Mouse (Mus musculus): Measurements from ENCODE around the gene Ccdc191.

The Ccdc191 gene

DNA sequence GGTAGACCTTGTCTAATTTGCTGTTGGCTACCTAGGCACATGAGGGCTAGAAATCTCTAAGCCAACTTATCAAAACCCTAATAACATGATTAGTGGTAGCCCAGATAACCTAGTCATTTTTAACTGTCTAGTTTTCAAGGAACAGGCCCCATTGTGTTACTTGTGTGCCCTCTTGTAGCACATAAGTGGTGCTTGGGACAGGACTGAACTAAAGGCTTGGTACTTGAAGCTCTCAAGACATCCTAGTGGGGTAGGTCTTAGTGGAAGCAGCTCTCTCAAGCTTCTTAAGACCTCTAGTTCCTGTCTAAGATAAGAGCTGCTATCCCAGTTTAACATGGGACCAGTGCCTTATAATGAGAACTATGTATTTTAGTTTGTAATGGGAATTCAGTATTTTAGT is 41.0 kb downstream of the Ccdc191 start:
- DNase-seq (ENCODE audit: extremely low read depth, low read depth, low spot score) = no peak

DNA sequence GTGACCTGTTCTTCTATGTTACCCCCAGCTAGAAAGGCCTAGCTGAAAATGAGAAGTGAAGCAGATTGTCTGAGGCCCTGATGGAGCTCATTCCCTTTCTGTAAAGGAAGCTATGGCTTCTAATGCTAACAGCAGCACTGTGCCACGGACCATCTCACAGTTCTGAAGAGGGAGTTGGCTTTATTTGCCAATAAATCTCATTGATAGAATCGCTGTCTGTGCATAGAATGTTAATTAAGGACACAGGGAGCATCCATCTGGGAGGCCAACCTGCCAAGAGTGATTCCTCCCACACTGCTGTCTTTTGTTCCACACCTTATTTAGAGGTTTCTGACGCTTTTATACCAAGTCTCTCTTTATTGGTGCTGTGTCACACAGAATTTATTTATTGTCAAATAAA is 41.9 kb downstream of the Ccdc191 start:
- no peak for DNase-seq (ENCODE audit: extremely low read depth, low read depth, low spot score)

DNA sequence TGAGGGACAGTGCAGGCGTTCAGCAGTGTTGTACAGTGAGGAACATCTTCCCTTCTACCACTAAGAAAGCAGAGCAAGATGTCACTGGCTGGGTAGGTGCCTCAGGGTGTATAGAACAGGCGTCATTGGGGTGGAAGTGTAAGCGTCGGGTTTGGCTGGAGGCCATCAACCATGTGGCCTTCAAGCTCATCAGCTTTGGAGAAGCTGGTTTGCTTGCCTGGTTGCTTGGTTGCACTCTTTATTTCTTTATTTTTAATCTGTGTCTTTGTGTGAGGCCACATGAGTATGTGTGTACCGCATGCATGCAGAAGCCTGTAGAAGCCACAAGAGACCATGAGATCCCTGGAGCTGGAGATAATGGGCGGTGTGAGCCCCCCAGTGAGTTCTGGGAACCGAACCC is 42.7 kb downstream of the Ccdc191 start:
- DNase-seq (ENCODE audit: extremely low read depth, low read depth, low spot score) = no peak

DNA sequence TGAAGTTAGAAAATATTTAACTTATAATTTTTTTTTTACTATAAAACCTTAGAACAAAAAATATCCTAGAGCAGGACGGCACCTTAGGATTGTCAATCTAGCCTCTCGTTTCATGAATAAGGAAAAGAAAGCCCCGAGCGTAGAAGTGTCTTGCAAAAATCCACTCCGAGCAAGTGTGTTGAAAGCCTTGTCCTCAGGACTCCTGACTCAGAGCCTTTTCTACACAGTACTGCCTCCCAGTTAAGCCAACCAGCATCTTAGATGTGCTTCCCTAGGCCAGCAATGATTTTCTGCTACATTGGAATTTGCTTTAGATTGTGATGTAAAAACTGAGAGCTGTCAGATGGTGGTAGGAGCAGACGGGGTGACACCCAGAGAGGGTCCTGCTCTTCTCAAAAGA is 43.4 kb downstream of the Ccdc191 start:
- no peak for DNase-seq (ENCODE audit: extremely low read depth, low read depth, low spot score)

DNA sequence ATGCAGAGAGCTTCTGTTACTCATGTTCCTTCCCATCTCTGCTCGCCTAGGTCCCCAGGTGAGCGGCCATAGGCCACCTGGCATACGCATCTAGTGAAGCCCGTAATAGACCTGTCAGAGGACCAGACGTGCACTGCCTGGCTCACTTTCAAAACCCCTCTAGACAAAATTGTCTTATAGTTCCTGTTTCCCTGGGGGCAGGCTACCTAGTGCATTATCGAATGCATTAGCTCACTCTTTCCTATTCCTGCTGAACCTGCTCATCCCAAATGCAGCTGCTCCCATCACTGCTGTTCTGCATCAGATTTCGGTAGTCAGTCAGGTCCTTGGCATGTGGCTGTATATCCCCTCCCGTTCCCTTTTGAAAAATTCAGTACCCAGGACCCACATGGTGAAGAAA is 45.3 kb downstream of the Ccdc191 start:
- no peak for DNase-seq (ENCODE audit: extremely low read depth, low read depth, low spot score)

DNA sequence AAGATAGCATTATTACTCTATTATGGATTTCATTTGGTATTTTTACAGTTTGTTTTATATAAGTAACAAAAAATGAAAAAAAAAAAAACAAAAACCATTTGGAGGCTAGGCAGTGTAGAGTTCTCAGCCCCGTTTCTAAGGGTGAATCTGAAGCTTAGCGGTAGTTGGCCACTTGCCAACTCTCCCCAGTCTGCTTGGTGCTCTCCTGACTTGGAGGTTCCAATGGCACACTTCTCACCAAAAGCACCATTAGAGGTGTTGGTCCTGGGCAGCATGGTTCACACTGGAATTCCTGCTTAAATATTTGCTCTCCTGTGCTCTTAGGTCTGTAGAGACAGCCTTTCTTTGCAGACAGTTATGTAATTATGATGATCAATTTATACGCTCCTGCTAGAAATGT is 45.8 kb downstream of the Ccdc191 start:
- no peak for DNase-seq (ENCODE audit: extremely low read depth, low read depth, low spot score)

DNA sequence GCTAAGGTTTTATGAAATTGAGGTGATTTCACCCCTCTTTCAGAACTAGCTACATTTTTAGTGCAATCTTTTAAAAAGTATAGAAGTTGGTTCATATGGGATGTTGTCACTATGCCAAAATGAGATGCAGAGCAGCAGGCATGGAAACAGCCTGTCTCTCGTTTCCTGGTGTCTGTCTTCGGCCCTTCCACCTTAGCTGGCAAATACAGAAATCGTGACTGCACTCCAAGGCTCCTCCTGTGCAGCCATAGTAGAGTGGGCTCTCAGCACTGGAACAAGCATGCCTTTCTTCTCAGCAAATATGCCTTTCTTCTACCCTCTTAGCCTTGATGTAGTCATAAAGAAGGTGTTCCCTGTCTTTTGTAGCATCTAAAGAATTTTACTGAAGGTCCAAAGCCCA is 46.3 kb downstream of the Ccdc191 start:
- DNase-seq (ENCODE audit: extremely low read depth, low read depth, low spot score) = no peak

DNA sequence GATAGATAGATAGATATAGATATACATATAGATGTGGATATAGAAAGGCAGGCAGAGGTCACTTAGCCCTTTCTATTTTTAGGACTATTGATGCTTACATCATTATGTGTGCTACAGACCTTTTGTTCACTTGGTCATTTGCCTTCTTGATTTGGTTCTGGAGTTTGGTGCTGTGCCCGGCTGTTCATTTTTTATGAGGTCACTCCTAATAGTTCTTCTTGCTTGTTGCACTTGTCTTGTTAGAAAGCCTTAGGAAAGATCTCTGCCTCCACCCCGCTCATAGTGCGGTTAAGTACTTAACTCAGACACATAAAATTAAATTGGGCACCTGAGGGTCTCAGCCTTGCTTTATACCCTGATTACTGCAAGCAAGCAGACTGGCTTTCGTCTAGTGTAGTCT is 51.2 kb downstream of the Ccdc191 start:
- DNase-seq (ENCODE audit: extremely low read depth, low read depth, low spot score) = no peak

DNA sequence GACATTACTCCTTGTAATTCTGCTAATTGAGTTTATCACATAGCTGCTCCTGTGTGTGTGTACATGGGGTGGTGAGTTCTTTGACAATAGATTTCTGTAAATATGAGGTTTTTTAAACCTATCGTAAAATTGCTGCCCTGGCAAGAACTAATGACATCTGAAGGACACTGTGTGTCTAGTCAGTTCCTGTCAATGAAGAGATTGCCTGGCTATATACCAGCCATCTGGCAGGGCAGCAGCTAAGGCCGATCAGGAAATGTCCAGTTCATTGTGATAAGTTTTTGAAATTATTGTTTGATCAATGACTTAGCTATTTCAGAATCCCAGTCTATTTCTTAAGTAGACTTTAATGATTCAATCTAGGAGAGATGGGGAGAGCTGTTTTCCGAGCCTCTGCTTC is 55.8 kb downstream of the Ccdc191 start:
- DNase-seq (ENCODE audit: extremely low read depth, low read depth, low spot score) = no peak

DNA sequence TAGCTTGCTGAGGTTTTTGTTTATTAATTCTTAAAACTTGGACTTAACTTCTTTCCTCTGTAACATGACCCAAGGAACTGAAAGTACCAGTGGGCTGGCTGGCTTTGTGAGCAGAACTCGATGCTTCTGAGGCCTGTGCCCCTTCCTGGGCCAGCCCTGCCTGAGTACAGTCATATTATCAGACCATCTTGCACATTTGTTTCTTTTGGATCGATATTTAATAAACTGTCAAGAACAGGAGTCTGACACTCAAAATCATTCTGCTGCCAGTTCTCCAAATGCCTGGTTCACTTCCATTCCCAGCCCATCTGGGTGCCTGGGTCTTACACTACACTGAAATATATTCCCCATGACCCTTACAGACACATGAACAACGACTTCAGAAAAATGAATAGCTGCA is 56.3 kb downstream of the Ccdc191 start:
- no peak for DNase-seq (ENCODE audit: extremely low read depth, low read depth, low spot score)

DNA sequence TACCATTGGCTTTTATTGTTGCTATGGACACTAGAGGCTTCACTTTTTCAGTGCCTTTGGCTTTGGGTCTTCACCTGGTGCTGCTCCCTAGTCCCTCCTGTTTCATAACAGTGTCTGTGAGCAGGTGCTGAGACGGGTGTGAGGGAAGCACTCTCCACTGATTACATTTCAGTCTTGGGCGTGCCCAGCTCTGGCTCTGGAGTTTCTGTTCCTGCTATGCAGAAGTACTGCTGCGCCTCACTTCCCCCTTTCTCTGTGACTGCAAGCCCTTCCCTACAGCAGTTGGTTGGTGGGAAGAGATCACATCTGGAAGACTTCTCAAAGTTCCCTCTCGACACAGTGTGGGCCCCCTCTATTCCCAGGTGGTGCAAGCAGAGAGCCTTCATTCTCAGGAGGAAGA is 62.0 kb downstream of the Ccdc191 start:
- DNase-seq (ENCODE audit: extremely low read depth, low read depth, low spot score) = no peak

DNA sequence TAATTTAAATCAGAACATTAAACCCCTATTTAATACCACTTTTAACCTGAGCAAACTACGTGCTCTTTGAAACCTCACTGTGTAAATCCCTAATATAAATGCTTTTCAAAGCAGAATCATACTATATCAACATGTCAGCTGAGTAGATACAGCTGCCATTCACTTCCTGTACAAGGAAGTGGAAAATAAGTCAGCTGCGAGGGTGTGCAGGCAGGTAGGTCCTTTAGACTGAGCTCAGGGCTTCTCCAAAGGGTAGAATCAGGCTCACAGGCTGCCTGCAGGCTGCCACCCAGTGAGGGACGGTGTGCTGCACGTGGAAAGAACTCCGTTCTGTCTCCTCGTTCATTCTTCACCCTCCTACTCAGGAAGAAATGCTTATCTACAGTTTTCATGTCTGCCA is 65.3 kb downstream of the Ccdc191 start:
- no peak for DNase-seq (ENCODE audit: extremely low read depth, low read depth, low spot score)

DNA sequence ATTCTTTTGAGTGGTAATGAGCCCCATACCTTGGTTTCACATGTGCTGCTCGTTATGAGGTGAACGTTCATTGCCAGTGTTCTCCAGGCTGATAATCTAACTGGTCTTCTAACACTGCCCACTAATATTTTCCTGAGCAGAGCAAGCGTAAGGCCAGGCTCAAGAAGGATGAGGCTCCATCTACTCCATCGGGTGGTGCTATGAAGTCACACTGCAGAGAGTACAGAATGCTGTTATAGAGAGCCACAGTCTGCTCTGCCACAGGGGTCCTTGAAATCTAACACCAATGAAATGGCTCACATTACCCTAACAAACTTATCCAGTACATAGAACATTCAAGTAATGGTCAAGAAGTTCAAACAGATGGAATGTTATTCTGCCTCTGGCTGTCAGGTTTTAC is 68.4 kb downstream of the Ccdc191 start:
- no peak for DNase-seq (ENCODE audit: extremely low read depth, low read depth, low spot score)

DNA sequence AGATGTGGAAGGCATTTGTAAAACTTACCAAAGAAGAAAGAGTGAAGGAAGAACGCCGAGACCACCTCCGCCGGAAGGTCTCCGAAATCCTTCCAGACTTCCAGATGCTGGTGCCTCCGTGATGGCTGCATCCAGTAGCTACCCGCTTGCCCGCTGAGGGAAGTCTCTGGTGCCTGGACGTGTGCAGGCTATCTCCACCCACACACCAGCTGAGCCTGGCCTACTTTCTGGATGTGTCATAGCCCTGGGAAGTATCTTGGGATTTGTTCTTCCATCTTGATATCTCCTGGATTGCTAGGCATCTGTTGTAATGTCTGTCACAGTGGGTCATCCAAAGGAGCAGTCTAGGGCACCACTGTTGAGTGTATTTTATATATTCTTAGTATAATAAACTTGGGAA is 73.7 kb downstream of the Ccdc191 start:
- no peak for DNase-seq (ENCODE audit: extremely low read depth, low read depth, low spot score)

DNA sequence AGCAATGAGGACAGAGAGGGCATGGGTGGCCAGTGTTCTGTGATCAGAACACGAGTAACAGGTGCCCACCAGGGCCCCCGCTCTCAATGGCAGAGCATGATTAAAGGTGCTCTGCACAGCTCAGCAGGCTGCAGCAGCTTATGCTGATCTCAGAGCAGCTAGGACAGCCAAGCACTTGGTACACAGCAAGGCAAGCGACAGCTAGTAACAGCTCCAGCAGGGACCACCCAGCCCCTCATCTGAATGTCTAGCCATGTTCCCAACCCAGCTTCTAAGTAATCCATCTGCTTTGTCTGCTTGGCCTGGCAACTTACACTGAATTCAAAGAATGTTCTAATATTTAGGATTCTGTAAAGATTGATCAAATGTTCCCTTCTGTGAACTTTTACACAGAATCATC is 74.2 kb downstream of the Ccdc191 start:
- no peak for DNase-seq (ENCODE audit: extremely low read depth, low read depth, low spot score)

DNA sequence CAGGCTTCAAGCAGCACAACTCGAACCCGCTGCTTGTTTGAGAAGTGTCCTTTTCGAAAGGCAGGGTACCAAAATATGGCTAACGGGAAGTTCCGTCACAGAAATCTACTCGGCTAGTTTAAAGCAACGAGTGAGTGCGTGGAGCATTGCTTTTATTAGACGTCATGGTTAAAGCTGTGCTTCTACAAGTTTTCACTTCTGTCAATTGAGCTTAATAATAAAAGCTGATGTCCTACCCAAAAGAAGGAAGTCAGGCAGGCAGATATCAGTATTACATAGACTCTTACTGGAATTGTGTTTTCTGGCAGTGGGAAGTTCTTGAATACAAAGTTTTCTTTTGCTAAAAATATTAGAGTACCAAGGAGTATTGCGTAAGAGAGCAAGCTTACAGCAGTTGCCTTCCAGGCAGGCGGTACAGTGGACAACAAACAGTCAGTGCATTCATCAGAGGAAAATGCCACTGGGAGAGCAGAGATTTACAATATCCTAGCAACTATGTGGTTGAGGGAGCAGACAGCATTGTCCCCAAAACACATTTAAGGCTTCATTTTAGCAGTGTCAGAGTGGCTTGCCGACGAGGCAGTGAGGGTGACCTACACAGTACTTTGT is 76.3 kb downstream of the Ccdc191 start:
- DNase-seq (ENCODE audit: extremely low read depth, low read depth, low spot score) = no peak

DNA sequence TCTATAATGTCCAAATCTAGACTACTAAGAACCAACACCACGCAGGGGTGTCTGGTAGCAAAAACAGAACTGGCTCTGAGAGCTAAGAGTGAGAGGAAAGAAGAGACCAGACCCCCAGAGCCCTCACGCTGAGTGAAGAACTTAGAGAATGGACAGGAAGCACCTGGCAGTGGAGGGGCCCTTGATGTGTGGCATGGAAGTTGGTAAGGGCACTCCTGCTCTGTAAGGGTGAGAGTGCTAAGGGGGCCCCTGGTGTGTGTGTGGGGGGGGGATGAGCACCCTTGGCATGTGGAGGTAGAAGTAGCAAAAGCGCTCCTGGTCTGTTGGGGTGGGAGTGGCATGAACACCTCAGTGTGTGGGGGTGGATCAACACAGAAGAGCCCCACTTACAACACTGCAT is 80.8 kb downstream of the Ccdc191 start:
- no peak for DNase-seq (ENCODE audit: extremely low read depth, low read depth, low spot score)

DNA sequence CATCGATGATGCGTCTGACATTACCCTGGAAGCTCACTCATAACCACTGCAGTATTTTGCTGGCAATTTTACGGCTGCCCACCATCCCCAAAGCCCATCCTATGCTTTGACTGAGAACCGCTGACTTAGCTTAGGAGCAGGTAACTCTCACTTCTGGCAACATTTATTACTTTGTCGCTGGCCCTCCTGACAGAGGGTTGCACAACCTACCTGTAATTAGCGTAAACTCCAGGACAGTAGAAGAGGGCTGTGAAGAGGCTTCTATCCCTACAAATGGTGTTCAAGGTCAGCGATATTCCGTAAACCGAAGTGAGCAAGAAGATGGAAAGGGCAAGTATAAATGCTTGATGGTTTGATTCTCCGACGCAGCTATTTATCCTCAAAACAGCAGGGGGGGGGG is 81.6 kb downstream of the Ccdc191 start:
- DNase-seq (ENCODE audit: extremely low read depth, low read depth, low spot score) = no peak

DNA sequence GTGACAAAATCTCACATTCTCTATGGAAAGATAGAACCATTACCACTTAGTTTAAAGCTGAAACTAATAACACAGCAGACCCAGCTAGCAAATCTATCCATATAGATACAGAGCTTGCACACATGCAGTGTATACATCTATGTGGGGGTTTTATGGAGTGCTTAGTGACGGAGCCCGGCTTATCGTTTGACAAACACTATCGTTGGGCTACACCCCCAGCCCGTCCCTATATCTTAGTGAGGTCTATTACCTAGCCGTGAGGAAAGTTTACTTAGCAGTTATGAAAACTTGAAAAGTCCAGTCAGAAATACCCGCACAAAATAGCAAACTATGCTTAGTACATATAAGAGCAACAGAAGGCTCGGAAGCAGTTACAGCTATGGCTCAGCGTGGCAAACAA is 82.1 kb downstream of the Ccdc191 start:
- DNase-seq (ENCODE audit: extremely low read depth, low read depth, low spot score) = no peak

DNA sequence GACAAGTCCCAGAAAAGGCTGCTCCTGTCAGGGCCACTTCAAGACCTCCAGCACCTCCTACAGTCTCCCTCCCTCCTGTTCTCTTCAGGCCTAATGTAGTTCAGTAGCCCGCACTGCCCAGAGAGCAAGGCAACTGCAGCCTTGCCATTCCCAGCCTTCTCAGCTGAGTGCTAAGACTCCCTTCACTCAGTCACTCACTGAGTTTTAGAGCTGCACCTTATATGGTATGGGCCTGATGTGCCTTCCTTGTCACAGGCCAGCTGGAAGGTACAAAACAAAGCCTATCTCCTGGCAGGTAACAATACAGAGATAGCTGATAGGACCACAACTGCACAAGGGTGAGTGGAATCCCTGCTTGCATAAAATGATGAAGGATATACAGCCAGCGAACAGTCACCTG is 82.8 kb downstream of the Ccdc191 start:
- no peak for DNase-seq (ENCODE audit: extremely low read depth, low read depth, low spot score)

DNA sequence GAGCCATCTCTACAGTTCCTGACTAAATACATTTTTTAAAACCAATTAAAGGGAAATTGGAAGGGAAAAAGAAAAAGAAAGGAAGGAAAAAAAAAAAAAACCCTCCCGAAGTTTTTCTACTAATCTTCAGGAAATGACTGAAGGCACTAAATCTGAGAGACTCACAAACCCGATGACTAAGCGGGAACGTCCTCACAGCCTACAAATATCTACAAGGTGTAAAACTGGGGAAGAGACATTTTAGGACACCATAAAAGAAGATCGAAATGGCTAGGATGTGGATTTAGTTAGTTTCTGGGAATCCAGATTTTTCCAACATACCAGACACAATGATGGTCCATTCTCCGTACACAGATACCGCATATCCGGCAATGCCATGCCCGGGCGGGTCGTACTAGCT is 83.5 kb downstream of the Ccdc191 start:
- no peak for DNase-seq (ENCODE audit: extremely low read depth, low read depth, low spot score)

DNA sequence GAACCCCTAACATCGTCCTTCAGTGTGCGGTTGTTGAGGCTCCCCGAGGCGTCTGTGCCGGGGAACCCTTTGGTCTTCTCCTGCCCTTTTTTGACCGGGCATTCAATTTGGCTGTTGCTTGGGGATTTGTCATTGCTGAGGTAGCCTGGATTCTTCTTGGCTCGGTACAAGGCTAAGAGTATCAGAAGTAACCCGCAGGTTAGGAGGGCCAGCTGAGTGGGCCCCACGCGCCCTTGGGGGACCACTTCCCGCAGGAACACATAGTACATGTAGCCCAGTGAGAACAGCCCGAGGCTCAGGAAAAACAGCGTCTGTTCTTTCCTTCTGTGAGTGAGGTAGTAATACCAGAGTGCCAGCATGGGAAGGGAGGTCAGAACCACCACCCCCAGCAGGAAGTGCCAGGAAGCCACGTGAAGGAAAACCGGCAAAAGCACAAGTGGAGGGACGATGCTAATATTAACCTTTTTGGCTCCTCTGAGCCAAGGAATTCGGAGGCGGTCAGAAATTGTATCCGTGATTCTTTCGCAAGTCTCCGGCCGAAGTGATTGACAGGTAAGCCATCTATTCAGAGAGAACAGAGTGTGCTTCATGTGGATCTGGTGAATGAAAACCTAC is 84.1 kb downstream of the Ccdc191 start:
- DNase-seq (ENCODE audit: extremely low read depth, low read depth, low spot score) = no peak

DNA sequence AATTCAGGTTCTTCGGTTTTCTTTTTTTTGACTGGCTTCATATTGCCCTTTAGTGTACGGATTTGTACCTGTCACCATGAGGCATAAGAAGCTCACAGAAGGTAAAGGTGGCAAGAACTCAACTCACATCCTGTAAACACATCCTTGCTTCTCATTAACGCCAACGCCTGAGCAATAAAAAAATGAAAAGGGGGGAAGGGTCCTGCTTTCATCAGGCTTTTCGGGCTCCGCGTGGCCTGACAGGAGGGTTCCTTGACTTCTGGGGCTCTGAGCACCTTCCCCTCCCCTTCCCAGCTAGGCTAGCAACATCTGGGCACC is 89.4 kb downstream of the Ccdc191 start:
- DNase-seq (ENCODE audit: extremely low read depth, low read depth, low spot score) = no peak

Measured in fat pad, adult 2 months (tissue).